Mouse (Mus musculus): ENCODE results near the gene Rpp25. TPM values are rescaled to one million over a fixed set of nuclear protein-coding genes. Genes with fewer than 3 reads are reported as not detected.

The Rpp25 gene
- total RNA-seq (2021), result 10 to 100 TPM; 16.4 to 20.3 TPM

DNA sequence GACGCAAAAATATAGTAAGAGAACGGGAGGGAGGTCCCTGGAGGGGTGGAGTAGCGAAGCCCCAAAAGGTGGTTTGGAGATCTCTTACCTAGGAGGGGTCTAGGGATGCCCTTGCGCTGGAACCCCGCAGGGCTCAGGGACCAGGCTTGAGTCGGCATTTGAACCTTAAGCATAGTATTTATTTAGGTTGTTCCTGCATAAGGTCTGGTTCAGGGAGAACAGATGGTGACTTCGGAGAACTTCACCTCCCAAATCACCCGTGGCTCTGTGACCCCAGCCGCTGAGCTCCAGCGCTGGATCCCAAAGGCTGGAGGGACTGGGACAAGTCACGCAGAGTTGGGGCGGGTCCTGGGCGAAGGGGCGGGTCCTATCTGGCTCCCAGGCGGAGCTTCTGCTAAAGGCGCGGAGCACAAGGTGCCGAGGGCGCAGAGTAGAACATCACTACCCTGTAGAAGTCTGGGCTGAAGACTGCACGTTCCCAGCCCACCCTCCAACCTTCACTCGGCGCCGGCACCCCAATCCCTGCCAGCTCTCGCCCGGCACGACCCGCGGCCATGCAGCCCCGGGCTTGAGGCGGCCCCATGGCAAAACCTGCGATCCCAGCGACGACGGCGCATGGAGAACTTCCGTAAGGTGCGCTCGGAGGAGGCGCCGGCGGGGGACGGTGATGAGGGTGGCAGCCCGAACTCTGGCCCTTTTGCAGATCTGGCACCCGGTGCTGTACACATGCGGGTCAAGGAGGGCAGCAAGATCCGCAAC lies at the start of gene Rpp25:
Rpp25 (plus strand) TSS at position 405 of the 759 bp plus-strand sequence.
- intact Hi-C loops (cut with DNase I), result loop anchor here (2.0 to 10.0 kb wide), 3 partner anchors 17 to 239 kb away; partner anchors contain the start of genes 1700017B05Rik, Cox5a and Scamp5
- DNase-seq (ENCODE audit: low spot score in 2 of 2), result peak; percentile 49 to 63

DNA sequence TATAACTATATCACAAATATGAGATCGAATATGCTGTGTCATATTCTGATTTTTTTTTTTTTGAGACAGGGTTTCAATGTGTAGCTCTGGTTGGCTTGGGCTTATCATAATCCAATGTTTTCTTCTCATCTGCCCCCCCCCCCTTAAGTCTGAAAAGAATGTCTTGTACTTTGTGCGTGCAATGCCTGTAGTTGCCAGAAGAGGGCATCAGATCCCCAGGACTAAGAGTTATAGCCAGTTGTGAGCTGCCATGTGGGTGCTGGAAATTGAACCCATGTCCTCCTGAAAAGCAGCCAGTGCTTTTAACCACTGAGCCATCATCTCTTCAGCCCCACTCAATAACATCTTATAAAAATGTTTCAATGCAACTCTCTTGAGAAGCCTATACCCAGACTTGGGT lies 44.1 kb upstream of the Rpp25 start:
- intact Hi-C loops (cut with DNase I), result no loop called here
- DNase-seq (ENCODE audit: low spot score in 2 of 2), result no peak

DNA sequence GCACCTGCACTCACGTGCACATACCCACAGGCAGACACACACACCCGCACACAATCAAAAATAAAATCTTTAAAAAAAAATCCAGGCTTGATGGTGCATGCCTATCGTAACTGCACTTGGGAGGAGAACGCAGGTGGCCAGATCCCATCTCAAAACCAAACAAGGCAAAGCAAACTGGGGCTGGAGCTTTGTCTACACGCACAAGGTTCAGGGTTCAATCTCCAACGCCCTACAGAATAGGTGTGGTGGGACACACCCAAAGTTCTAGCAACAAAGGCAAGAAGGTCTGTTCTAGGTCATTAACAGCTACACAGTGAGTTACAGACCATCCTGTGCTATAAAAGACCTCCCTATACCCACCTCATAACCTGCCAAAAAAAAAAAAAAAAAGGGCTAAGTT lies 41.0 kb upstream of the Rpp25 start:
- no peak for DNase-seq (ENCODE audit: low spot score in 2 of 2)
- intact Hi-C loops (cut with DNase I), result no loop called here

DNA sequence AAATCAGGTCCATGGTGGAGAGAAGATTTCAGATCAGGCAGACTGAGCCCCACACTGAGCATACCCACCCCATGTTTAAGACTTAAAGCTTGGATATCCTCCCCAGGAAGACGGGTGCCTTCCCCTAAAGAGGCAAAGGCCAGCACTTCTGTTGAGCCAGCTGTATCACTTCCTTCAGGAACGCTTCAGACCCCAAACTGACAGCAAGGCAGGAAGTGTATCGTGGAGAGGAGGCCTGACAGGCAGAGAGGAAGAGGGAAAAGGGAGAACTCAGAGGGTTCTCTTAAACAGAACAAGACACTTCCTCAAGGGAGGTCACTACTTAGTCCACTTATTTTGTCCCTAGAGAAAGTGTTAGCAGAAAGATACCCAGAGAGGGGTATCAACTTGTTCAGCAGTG lies 37.7 kb upstream of the Rpp25 start:
- no peak for DNase-seq (ENCODE audit: low spot score in 2 of 2)
- intact Hi-C loops (cut with DNase I), result loop anchor here (5.0 kb wide), 2 partner anchors 36 to 56 kb away; partner anchors contain the start of genes Cox5a and Rpp25

DNA sequence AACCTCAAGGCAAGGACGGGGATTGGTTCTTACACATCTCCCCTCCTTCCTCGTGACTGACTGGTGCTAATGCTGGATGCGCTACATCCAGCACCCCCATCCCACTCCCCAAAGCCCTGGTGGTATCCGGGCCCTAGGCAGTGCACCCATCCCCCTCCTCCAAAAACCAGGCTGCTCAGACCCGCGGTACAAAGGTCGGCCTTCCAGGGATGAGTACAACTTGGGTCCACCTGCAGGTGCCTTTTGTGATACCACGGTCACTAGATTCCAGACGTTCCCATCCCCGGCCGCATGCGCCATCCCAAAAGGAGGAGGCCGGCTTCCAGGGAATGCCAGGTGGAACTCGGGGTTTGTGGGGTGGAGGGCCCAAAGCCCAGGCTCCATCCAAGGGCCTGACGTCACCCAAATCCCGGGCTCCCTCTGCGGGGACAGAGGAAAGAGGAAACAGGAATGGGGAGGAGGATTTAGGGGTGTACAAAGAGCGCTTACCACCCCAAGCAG lies 36.5 kb upstream of the Rpp25 start:
- peak in 1 of 2 experiments; percentile 58 for DNase-seq (ENCODE audit: low spot score in 2 of 2)
- intact Hi-C loops (cut with DNase I), result loop anchor here (5.0 kb wide), 2 partner anchors 35 to 55 kb away; partner anchors contain the start of genes Cox5a and Rpp25

DNA sequence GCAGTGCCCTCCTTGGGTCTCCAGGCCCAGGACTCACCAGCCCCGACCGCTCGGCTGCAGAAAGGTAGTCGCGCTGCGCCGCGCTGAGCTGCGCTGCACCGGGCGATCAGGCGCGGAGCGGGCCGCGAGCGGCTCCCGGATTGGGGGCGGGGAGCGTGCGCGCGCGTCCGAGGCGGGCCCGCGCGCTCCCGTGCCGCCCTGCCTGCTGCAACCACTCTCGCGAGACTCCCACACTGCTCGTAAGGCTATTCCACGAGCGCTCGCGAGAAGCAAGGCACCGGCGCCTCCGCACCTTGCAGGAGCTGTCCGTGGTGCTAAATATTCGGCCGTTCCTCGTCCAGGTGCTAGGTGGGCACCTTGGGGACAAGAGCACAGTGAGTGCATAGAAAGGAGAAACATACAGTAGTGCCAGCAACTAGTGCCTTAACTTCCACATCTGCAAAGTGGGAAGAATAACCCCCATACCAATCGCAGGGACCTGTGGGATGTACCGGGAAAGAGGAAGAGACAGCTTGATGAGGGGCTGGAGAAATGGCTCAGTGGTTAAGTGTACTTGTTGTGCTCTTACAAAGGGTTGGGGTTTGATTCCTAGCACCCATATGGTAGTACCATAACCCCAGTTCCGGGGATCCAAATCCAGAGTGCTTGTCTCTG lies 35.8 kb upstream of the Rpp25 start, which contains the start of gene Scamp5:
Scamp5 (minus strand) TSS at position 165 of the 654 bp plus-strand sequence.
- peak; percentile 88 to 91 for DNase-seq (ENCODE audit: low spot score in 2 of 2)
- intact Hi-C loops (cut with DNase I), result loop anchor here (5.0 kb wide), 2 partner anchors 34 to 54 kb away; partner anchors contain the start of genes Cox5a and Rpp25

DNA sequence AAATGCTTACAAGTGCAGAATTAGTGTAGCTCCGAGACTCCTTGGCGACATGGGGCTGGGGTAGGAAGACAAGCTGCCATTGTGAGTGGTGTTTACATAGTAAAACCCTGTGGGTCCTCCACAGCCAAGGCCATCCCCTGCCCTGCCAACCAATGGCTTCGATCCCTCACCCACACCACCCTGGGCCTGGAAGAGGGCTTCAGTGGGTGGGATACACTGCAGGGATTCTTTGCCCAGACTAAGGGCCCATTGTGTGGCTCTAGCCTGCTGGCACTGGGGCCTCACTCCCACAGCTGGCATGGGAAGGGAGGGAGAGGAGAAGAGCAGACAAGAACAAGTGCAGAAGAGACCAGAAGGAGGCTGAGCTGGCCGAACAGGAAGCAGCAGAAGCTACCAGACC lies 34.9 kb upstream of the Rpp25 start:
- intact Hi-C loops (cut with DNase I), result loop anchor here (5.0 kb wide), 2 partner anchors 33 to 53 kb away; partner anchors contain the start of genes Cox5a and Rpp25
- peak; percentile 28 to 39 for DNase-seq (ENCODE audit: low spot score in 2 of 2)

DNA sequence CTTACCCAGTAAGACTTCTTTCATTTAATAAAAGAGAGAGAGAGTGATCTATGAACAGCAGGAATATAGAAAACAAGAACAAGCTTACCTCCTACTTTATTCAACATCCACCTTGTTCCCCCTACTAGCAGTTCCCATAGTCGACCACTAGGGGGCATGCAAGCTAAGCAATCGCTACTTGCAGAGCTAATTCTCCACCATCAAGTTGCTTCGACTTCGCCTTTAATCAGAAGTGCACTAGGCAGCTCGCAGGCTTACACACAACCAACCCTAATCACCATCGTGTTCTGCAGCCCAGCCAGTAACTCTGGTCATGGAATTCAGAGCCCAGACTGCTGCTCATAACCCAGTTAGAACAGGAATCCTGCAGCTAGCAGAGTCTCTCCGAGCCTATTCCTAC lies 18.1 kb upstream of the Rpp25 start:
- DNase-seq (ENCODE audit: low spot score in 2 of 2), result peak; percentile 77 to 84
- intact Hi-C loops (cut with DNase I), result loop anchor here (2.0 kb wide), 1 partner anchor 31 kb away; no protein-coding TSS in a partner anchor

DNA sequence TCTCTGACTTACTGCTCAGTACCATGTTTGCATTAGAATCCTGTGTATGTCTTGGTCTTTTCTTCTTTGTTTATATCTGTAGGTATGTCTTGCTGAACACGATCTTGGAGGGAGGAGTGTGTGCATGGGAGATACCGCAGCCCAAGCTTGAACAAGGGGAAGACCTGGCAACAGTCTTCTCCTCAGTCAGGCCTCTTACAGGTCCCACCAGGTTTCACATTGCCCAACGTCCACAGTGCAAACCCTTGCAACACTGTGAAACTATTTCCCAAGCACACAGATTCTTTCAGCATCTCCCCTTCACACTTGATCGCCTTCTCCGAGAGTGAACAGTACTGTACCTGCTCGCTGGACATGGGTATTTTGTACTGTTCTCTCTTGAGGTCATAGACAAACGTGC lies 16.0 kb upstream of the Rpp25 start:
- intact Hi-C loops (cut with DNase I), result loop anchor here (2.0 kb wide), 1 partner anchor 29 kb away; no protein-coding TSS in a partner anchor
- DNase-seq (ENCODE audit: low spot score in 2 of 2), result no peak

DNA sequence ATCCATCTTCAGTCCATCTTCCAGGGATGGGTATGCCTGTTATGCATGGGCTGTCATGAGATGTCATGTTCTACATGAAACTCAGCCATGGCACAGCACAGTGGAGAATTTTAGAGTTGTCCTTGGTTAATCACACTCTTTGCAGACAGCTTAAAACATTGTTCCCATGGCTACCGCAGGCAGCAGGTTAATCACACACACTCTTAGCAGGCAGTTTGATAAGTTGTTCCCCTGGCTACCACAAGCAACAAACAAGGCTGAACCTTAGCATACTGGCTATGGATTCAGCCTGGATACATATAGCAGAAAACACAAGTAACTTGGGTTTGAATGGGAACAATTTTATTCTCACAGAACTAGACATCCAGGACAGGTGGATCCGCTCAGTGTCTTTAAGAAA lies 10.3 kb upstream of the Rpp25 start:
- no peak for DNase-seq (ENCODE audit: low spot score in 2 of 2)
- intact Hi-C loops (cut with DNase I), result no loop called here

DNA sequence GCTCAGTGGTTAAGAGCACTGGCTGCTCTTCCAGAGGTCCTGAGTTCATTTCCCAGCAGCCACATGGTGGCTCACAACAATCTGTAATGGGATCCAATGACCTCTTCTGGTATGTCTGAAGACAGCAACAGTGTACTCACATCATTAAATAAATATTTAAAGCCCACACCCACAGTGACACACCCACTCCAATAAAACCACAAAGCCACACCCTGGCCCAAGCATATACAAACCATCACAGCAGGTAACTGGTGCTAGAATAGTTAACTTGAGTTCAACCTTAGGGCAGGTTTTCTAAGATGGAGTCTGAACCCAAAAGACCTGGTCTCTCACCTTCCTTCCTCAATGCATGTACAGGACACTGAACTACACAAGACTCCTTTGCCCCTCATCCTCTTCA lies 8.9 kb upstream of the Rpp25 start:
- DNase-seq (ENCODE audit: low spot score in 2 of 2), result no peak
- intact Hi-C loops (cut with DNase I), result no loop called here

DNA sequence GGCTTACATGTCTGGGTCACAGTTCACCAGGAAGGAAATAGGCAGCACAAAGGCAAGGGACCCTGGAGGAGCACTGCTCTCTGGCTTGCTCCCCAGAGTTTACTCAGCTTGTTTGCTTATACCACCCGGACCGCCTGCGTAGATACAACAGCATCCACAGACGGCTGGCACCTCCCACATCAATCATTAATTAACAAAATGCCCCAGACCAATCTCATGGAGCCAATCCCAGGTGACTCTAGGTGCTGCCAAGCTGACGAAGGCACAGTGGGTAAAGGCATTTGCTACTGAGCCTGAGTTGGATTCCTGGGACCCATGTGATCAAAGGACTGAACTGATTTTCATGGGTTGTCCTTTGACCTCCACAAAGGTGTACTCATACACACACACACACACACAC lies 6.6 kb upstream of the Rpp25 start:
- DNase-seq (ENCODE audit: low spot score in 2 of 2), result no peak
- intact Hi-C loops (cut with DNase I), result no loop called here

DNA sequence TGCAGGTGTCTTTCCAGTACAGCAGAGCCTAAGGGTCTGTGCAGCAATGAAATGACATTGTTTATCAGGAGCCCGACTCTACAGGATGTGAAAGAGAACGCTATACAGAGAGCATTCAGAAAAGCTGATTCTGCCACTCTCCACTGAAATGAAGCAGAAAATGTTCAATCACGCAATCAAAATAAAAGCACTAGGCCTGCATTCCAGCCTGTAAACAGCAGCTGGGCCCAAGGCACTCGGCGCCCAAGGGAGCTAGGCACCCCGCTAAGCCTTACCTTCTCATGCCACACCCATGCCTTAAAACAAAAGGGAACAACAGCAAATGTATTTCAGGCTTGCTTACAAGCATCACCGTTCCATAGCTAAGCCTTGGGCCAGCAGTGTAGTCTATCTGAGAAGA lies 5.3 kb upstream of the Rpp25 start:
- DNase-seq (ENCODE audit: low spot score in 2 of 2), result no peak
- intact Hi-C loops (cut with DNase I), result no loop called here

DNA sequence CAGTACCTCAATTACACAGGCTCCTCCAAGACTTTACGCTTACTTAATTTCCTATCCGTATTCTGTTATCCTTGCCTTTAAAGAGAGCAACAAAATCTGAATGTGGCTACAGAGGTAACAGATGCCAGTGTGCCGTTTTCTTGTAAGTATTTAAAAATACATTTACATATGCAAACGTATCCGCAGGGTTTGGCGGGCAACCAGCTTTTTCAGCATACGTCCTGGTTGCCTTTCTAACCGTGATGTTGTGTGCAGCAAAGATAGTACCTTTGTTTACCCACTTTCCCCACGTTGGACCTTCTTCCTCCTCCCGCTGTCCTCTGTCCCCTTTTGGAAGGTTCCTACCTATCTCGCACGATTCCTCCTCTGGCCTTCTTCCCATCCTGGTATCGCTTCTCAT lies 2.4 kb upstream of the Rpp25 start:
- intact Hi-C loops (cut with DNase I), result loop anchor here (5.0 to 10.0 kb wide), 2 partner anchors 34 to 237 kb away; partner anchors contain the start of genes 1700017B05Rik and Scamp5
- peak in 1 of 2 experiments; percentile 33 for DNase-seq (ENCODE audit: low spot score in 2 of 2)

DNA sequence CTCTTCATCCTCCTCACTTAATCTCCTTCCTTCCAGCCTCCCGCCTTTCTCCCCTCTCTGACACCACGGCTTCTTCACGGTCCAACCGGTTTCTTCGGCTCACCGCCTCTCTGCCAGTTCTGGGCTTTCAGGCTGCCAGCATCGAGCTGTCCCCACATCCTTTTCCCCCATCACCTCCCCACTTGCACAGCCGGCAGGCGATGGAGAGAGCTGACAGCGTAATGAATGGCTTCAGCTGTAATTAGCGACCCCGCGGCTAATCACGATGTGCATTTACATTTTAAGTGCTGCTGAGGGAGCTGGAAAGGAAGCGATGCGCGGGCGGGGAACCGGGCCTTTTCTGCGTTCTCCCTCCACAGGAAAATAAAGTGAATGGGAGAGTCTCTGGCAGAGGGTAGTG lies 2.0 kb upstream of the Rpp25 start:
- intact Hi-C loops (cut with DNase I), result loop anchor here (5.0 to 10.0 kb wide), 2 partner anchors 35 to 237 kb away; partner anchors contain the start of genes 1700017B05Rik and Scamp5

DNA sequence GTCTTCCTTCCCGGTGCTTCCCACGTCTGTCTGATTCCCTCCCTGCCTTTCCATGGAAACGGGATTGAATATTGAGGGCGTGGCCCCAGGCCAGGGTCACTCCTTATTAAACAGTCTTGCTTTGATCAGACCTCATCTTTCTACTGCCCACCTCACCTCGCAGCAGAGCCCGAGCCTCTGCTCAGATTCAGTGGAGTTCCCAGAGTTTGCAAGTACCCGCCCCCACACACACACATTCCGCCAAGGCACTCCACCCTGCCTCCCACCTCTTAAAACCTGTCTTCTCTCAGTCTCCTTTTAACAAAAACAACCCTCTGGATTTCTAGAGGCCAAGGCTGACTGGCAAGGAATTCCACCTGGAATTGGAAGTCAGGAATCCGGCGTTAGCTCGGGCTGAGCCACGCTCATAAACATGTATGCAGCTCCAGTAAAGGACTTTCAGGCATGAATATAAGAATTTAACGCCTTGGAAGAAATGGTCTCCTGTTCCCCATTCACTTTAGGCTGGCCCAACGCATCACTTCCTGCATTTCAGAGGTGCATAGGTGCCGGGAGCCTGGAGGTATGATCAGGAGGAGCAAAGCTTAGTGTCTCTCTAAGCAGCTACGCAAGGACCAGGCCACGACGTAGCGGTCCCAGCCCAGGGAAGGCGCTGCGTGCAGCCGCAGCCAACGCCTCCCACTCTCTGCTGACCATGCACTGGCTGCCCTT lies 760 bp upstream of the Rpp25 start:
- intact Hi-C loops (cut with DNase I), result loop anchor here (5.0 to 10.0 kb wide), 2 partner anchors 36 to 238 kb away; partner anchors contain the start of genes 1700017B05Rik and Scamp5
- DNase-seq (ENCODE audit: low spot score in 2 of 2), result peak; percentile 33 to 42

More for the DNA sequence above, 2.0 kb upstream of the Rpp25 start:
- DNase-seq (ENCODE audit: low spot score in 2 of 2), result peak; percentile 50 to 55

DNA sequence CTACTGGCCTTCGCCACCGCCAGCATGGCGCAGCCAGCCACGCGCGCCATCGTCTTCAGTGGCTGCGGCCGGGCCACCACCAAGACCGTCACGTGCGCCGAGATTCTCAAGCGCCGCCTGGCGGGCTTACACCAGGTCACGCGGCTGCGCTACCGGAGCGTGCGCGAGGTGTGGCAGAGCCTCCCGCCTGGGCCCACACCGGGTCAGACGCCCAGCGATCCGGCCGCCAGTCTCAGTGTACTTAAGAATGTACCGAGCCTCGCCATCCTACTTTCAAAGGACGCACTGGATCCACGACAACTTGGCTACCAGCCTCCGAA lies 515 bp downstream of the Rpp25 start:
- intact Hi-C loops (cut with DNase I), result loop anchor here (2.0 to 10.0 kb wide), 3 partner anchors 16 to 240 kb away; partner anchors contain the start of genes 1700017B05Rik, Cox5a and Scamp5
- DNase-seq (ENCODE audit: low spot score in 2 of 2), result peak; percentile 59 to 61

DNA sequence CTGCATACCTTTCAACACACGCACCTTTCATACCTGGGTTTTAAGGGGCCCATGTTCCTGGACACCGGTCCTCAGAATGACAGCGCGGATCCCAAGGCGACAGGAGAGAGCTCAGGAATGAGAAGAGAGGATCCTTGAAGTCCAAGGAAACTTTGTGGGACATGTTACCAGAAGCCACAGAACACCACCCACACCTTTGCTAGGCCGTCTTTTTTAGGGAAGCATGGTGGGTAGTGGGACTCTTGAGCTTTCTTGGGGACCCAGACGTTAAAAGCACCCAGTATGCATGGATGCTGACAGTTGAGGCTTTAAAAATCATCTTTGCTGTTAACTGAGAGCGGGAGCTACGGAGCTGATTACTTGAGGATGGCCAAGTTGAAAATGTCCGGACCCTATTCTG lies 1.1 kb downstream of the Rpp25 start:
- DNase-seq (ENCODE audit: low spot score in 2 of 2), result no peak
- intact Hi-C loops (cut with DNase I), result loop anchor here (2.0 to 10.0 kb wide), 3 partner anchors 16 to 240 kb away; partner anchors contain the start of genes 1700017B05Rik, Cox5a and Scamp5

DNA sequence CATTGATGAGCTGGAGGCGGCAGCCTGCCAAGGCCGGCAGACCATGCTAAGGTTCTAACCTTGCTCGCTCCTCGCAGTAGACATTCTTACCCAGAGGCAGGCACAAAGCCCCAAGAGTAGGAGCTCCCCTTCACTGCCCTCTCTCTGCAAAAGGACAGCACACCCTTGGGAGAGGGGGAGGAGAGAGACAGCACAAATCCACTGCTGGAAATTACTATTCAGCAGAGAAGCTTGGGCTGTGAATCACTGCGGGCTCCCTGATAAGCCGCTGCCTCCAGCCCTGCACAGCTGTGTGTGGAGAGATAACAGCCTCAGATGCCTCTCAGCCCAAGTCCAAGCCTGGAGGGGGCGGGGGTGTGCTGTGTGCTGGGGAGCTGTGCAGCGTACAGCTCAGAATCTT lies 1.9 kb downstream of the Rpp25 start:
- intact Hi-C loops (cut with DNase I), result loop anchor here (2.0 to 10.0 kb wide), 2 partner anchors 15 to 241 kb away; partner anchors contain the start of genes 1700017B05Rik and Cox5a
- DNase-seq (ENCODE audit: low spot score in 2 of 2), result peak; percentile 52 to 54

All from left cerebral cortex, postnatal 36 days (tissue).